Mouse (Mus musculus) neural tube, embryonic 11.5 days (tissue): ENCODE measurements around the gene Gkap1. TPM values are rescaled to one million over a fixed set of nuclear protein-coding genes. Genes with fewer than 3 reads are reported as not detected.

ENCODE experiments used
- ATAC-seq: fragments of 200-750 bp; cut with Nextera tagmentation; 2 replicates; pipeline ENCODE4 v1.8.0; 2017; ENCODE audit warnings: moderate number of reproducible peaks, mild to moderate bottlenecking, moderate TSS enrichment, moderate library complexity; ENCODE audit not compliant: insufficient read depth, low FRiP score, low TSS enrichment
- DNase-seq: peaks from one replicate; pipeline ENCODE4 v3.0.0-alpha.2; 2015; ENCODE audit warnings: low spot score
- H3K27ac ChIP-seq: fragments of 300-500 bp; sonication (generic); 2 replicates; pipeline ENCODE4 v1.5.1; 2014; ENCODE audit warnings: low read depth, mild to moderate bottlenecking, low read length
- H3K27me3 ChIP-seq: fragments of 300-500 bp; sonication (generic); 2 replicates; pipeline ENCODE4 v1.6.1; 2014; ENCODE audit warnings: mild to moderate bottlenecking, low read length, mixed read lengths; ENCODE audit not compliant: control insufficient read depth, insufficient read depth
- H3K36me3 ChIP-seq: fragments of 300-500 bp; sonication (generic); 2 replicates; pipeline ENCODE4 v1.6.1; 2014; ENCODE audit warnings: mild to moderate bottlenecking, low read length, moderate library complexity, mixed read lengths; ENCODE audit not compliant: control insufficient read depth, insufficient read depth
- H3K4me1 ChIP-seq: fragments of 300-500 bp; sonication (generic); 2 replicates; pipeline ENCODE4 v1.6.1; 2014; ENCODE audit warnings: low read length, mixed read lengths; ENCODE audit not compliant: control insufficient read depth, insufficient read depth
- H3K4me2 ChIP-seq: fragments of 300-500 bp; sonication (generic); 2 replicates; pipeline ENCODE4 v1.6.1; 2014; ENCODE audit warnings: low read depth, mild to moderate bottlenecking, moderate library complexity
- H3K4me3 ChIP-seq: fragments of 300-500 bp; sonication (generic); 2 replicates; pipeline ENCODE4 v1.5.1; 2014; ENCODE audit warnings: low read depth, low read length
- H3K9ac ChIP-seq: fragments of 300-500 bp; sonication (generic); 2 replicates; pipeline ENCODE4 v1.6.1; 2014; ENCODE audit warnings: mild to moderate bottlenecking, low read length
- H3K9me3 ChIP-seq: fragments of 300-500 bp; sonication (generic); 2 replicates; pipeline ENCODE4 v1.6.1; 2016; ENCODE audit warnings: low read length; ENCODE audit not compliant: control insufficient read depth
- WGBS: fragments of 180-500 bp; shearing (Covaris S2); extraction: QIAGEN DNeasy Blood & Tissue Kit; methylation state at CpG from one replicate; pipeline ENCODE4 v1.1.7; 2014; 5-methylcytosine and 5-hydroxymethylcytosine counted together
- polyA plus RNA-seq: library from polyadenylated mRNA; unstranded; fragments of >200 nt; fragmentation: Nextera tagmentation; extraction: Ambion mirVana; gene quantifications from 2 replicates; pipeline ENCODE4 v1.2.1, GENCODE M21; 2014

The Gkap1 gene
- polyA plus RNA-seq, 1 experiment from 2014 or later = 44.9 TPM

DNA sequence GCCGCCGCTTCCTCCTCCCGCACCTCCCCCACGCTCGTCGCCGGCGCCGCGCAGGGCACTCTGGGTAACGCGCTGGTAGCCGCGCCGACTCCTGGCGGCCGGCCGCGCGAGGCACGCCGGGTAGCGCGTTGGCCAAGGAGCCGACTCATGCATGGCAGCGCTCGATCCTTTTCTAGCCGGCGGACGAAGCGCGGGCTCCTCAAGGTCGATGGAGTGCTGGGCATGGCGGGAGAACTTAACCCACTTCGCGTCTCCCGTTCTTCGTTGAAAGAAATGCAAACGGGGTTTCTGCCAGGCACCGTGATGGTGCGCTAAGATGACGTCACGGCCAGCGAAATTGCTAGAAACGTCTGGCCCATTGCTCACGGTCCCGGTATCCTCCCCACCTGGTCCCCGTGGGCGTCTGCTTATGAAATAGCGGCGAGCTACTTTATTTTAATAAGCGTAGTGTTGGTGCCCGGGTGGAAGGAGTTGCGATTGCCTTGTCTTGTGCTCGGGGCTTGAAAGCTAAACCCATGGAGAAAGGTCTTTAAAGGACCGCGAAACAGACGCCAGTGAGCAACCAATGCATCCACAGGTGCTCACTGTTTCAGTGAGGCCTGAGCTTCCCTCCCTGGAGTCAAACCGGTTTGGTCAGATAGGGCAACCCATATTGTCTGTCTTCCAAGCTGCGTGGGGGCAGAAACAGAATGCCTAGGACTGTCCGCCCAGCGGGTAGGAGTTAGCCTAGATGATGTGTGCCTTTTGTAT is 59.7 kb downstream of the Gkap1 start, which contains the start of gene Ubqln1:
Gene Ubqln1, minus strand, starts transcription at position 62 of the 750 bp plus-strand sequence.
- no peaks in the 10 kb centered on the region for H3K9me3 ChIP-seq
- 3% methylated on average over 61 of the region's 62 CpGs for WGBS
- H3K27me3 ChIP-seq = no peaks in the 10 kb centered on the region
- H3K4me3 ChIP-seq = peak within 1 kb of the TSS; percentile 99
- H3K4me2 ChIP-seq = peak within 1 kb of the TSS; percentile 56
- peak within 1 kb of the TSS; percentile 94 for H3K9ac ChIP-seq
- H3K4me1 ChIP-seq = peaks cover 8% of the 10 kb centered on the region; the same call in 1 of the 2 replicates
- H3K36me3 ChIP-seq = no peaks in the 10 kb centered on the region
- peak; percentile 93 for DNase-seq
- ATAC-seq = peak; percentile 89
- peak within 1 kb of the TSS; percentile 67 for H3K27ac ChIP-seq

DNA sequence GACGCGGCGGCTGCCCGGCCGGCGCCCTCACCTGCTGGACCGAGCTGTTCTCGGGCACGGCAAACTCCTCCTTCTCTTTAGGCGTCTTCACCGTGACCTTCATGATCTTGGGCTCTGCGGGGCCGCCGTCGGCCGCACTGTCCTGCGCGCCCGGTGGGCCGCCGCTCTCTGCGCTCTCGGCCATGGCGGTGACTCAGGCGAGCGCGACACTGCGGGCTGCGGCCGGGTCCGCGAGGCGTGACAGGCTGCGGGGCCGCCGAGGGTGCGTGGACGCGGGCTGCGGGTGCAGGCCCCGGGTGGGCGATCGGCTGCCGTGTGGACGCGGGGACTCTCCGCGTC is 60.3 kb downstream of the Gkap1 start:
- no peaks in the 10 kb centered on the region for H3K36me3 ChIP-seq
- under 1% methylated on average over 48 of the region's 48 CpGs for WGBS
- DNase-seq (no peak), ATAC-seq (no peak)
- peak overlapping the region; percentile 94 for H3K9ac ChIP-seq
- H3K27me3 ChIP-seq = no peaks in the 10 kb centered on the region
- peaks cover 8% of the 10 kb centered on the region; the same call in 1 of the 2 replicates for H3K4me1 ChIP-seq
- no peaks in the 10 kb centered on the region for H3K9me3 ChIP-seq
- peak overlapping the region; percentile 99 for H3K4me3 ChIP-seq
- H3K27ac ChIP-seq = peak overlapping the region; percentile 67
- peak overlapping the region; percentile 56 for H3K4me2 ChIP-seq

DNA sequence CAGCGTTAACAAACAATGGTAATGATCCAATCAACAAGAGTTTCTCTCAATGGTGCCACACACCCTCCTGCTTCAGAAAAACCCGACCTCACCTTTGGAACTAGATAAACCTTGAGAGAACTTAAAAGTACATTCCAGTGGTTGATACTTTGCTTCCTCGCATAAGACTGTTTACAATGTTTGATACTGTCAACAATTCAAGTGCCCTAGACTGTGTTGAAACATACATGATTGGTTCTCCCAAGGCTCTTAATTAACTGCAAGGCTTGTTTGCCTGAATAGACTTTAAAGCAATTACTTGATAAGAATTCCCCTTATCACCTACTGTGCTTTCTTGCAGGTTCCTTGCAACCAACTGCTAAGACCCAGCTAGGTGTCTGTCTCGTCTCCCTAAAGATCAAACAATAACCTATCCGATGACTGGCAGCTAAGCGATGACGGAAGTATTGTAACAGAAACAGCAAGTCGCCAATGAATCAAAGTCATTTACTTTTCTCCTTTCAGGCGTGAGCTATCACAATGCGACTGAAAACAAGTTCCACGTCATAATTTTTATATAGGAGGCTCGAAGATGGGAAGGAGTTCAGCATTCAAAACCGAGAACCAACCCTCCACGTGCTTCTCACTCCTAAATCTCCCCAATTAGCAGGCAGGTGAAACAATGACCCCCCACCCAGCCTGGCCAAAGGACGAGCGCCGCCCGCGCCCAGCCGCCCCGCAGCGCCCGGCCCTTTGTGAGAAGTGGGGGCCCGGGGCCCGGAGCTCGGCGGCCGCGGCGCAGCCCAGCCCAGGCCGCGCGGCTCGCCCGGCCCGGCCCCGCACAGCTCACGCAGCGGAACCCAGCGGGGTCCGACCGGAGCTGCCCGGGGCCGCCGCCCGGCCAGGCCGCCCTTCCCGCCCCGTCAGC is 60.9 kb downstream of the Gkap1 start:
- peak overlapping the region; percentile 67 for H3K27ac ChIP-seq
- peak overlapping the region; percentile 99 for H3K4me3 ChIP-seq
- no peaks in the 10 kb centered on the region for H3K27me3 ChIP-seq
- DNase-seq (peak; percentile 12), ATAC-seq (peak; percentile 75)
- H3K9me3 ChIP-seq = no peaks in the 10 kb centered on the region
- peak overlapping the region; percentile 56 for H3K4me2 ChIP-seq
- H3K4me1 ChIP-seq = peaks cover 8% of the 10 kb centered on the region; the same call in 1 of the 2 replicates
- 2% methylated on average over 37 of the region's 49 CpGs for WGBS
- H3K9ac ChIP-seq = peak overlapping the region; percentile 94
- H3K36me3 ChIP-seq = no peaks in the 10 kb centered on the region

DNA sequence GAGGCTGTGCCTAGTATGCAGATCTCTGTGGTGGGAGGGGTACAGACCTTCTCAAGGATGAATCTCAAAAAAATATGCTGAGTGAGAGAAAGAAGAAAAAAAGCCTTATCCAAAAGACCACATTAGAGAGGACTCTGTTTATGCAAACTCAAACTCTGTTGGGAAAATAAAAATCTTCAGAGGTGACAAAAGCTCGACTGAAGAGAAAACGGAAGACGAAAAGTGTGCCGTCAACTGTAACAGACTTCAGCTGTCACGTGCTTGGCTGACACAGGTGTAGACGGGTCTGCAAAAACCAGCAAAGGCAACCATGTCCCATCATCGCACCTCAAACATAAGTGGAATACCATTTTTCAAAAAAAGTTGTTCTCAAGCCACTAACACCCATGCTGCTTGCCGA is 61.7 kb downstream of the Gkap1 start:
- Histone ChIP-seq H3K4me1 (peaks cover 8% of the 10 kb centered on the region; the same call in 1 of the 2 replicates), H3K27me3 (no peaks in the 10 kb centered on the region), H3K4me3 (no peak overlapping the region), H3K36me3 (no peaks in the 10 kb centered on the region), H3K27ac (no peak overlapping the region), H3K9me3 (no peaks in the 10 kb centered on the region), H3K4me2 (peak overlapping the region; percentile 56), H3K9ac (no peak overlapping the region)
- DNase-seq (no peak), ATAC-seq (no peak)
- WGBS = 79% methylated on average over 8 of the region's 8 CpGs

DNA sequence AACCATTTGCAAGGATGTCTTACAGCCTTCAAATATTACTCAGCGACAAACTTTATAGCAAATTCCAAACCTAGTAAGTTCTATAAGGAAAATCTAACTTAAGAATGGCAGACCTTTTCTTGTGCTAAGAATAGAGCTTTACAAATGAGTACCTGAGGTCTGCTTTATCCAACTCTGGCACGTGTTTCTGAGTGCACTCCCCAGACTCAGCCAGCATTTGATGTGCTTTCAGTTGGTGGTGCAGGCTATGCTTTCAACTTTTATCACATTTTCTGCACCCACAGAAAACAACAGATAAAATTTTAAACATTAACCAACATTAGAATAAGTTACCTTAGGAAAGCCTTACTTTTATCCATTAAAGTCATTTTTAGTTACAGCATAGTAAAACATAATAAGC is 63.0 kb downstream of the Gkap1 start:
- Histone ChIP-seq H3K36me3 (no peaks in the 10 kb centered on the region), H3K9ac (no peak overlapping the region), H3K4me1 (peaks cover 8% of the 10 kb centered on the region; the same call in 1 of the 2 replicates), H3K27me3 (no peaks in the 10 kb centered on the region), H3K9me3 (no peaks in the 10 kb centered on the region), H3K4me3 (no peak overlapping the region), H3K27ac (no peak overlapping the region), H3K4me2 (no peak overlapping the region)
- whole genome bisulfite sequencing = 95% methylated on average over 2 of the region's 2 CpGs
- DNase-seq (no peak), ATAC-seq (no peak)

DNA sequence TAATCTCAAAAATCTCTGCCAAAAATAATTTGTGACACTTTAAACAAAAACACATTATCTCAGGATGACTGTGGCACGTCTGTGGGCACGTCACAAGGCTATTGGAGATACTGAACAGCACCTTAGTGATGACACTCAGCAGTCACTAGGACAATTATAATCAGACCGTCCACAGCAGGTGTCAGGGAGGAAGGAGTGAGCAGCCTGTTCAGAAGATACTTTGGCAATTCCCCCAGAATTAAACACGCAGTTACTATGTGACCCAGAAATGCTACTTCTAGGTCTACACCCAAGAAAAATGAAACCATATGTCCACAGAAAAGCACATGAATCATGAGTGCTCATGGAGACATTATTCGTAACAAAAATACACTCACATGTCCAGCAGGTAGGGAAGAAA is 65.1 kb downstream of the Gkap1 start:
- Histone ChIP-seq H3K4me2 (no peak overlapping the region), H3K9ac (no peak overlapping the region), H3K9me3 (no peaks in the 10 kb centered on the region), H3K4me3 (no peak overlapping the region), H3K27ac (no peak overlapping the region), H3K36me3 (no peaks in the 10 kb centered on the region), H3K4me1 (peaks cover 5% of the 10 kb centered on the region; the same call in 1 of the 2 replicates), H3K27me3 (no peaks in the 10 kb centered on the region)
- WGBS = 82% methylated on average over 5 of the region's 5 CpGs
- no peak for ATAC-seq
- DNase-seq = no peak

DNA sequence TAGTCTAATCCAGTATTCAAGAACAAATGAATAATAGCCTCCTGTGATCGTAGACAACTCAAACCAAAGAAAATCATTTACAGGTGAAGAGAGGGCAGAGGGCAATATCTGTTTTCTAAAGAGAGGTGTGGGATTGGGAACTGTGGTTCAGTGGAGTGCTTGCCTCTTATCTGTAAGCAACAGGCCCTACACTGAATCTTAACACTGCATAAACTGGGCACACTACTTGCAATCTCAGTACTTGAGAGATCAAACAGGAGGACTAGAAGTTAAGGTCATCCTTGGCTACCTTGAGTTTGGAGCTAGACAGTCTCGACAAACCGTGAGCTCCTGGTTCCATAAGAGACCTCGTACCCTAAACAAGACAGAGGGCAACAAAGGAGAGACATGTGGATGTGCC is 69.4 kb downstream of the Gkap1 start:
- 92% methylated on average over 4 of the region's 4 CpGs for WGBS
- Histone ChIP-seq H3K27me3 (no peaks in the 10 kb centered on the region), H3K4me1 (no peaks in the 10 kb centered on the region), H3K4me3 (no peak overlapping the region), H3K36me3 (no peaks in the 10 kb centered on the region), H3K4me2 (no peak overlapping the region), H3K9me3 (no peaks in the 10 kb centered on the region), H3K9ac (no peak overlapping the region), H3K27ac (no peak overlapping the region)
- ATAC-seq (no peak), DNase-seq (no peak)

DNA sequence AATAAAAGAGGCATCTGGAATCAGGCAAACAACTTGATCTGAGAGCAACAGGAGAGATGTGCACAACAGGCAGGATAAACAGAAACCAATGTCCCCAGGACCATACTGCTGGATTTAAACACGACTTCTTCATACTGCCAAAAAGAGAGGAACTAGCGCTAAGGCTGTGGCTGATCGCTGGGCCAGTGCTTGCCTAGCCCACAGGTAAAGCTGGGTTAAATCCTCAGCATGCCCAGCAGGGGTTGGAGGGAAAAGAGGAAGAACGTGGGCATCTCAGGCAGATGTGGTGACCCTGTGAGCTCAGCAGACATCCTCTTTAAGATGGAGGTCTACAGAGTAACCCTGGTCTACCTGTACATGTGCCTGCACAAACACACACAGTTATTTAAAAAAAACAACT is 70.5 kb downstream of the Gkap1 start:
- Histone ChIP-seq H3K4me3 (no peak overlapping the region), H3K9ac (no peak overlapping the region), H3K27me3 (no peaks in the 10 kb centered on the region), H3K36me3 (no peaks in the 10 kb centered on the region), H3K4me2 (no peak overlapping the region), H3K27ac (no peak overlapping the region), H3K4me1 (no peaks in the 10 kb centered on the region), H3K9me3 (no peaks in the 10 kb centered on the region)
- DNase-seq = no peak
- ATAC-seq = no peak
- WGBS = 76% methylated on average over 4 of the region's 4 CpGs
